Comparison of ENCODE assay signal across 8 mouse cellular contexts in the genomic region with DNA sequence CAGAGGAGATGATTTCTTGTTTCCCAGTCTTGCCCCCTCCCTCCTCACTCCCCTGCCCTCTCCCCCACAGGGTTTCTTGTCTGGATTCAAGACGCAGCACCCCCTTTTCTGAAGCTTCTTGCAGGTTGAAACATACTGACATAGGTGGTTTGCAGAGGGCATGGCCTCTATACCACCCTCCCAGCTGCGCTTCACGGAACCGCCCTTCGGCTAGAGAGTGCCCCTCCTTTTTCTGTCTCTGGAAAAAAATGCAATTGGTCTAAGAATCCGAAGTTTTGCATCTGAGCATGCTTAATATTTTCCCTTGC. TPM values are rescaled to one million over a fixed set of nuclear protein-coding genes. Genes with fewer than 3 reads are reported as not detected.
A peak's percentile ranks its signal among the peaks of the same experiment; 100 is the strongest.
DNase-seq lines count a peak whose midpoint lies in the region; ATAC-seq and TF ChIP-seq lines count a peak whose summit lies in the region.

No protein-coding gene starts in this region.

- no peak for ATAC-seq in heart, embryonic 11.5 days (replicated peaks; ENCODE audit: insufficient number of reproducible peaks, low FRiP score, low TSS enrichment)
- no peak for ATAC-seq in forebrain, embryonic 13.5 days
- no peak for ATAC-seq in liver, embryonic 14.5 days (ENCODE audit: insufficient read depth)
- no peak for ATAC-seq in erythroblast, adult 5-6 weeks (replicated peaks; ENCODE audit: low FRiP score, poor library complexity, severe bottlenecking)

- H3K36me3 ChIP-seq in heart, embryonic 11.5 days (ENCODE audit: control insufficient read depth, insufficient read depth, low read length) = no peaks in the 10 kb centered on the region
- H3K36me3 ChIP-seq in E14TG2a.4 (ENCODE audit: insufficient read depth, low read length) = no peaks in the 10 kb centered on the region
- H3K36me3 ChIP-seq in forebrain, embryonic 13.5 days (ENCODE audit: poor library complexity, severe bottlenecking) = 0 out of 2 replicates have a peak, but pooled peaks cover 5% of the 10 kb centered on the region
- no peaks in the 10 kb centered on the region for H3K36me3 ChIP-seq in liver, embryonic 14.5 days (replicated peaks; ENCODE audit: control insufficient read depth, insufficient read depth, low read depth)

- no peaks in the 10 kb centered on the region for H3K27me3 ChIP-seq in heart, embryonic 11.5 days (ENCODE audit: control insufficient read depth, insufficient read depth, low read length)
- H3K27me3 ChIP-seq in E14TG2a.4 (ENCODE audit: insufficient read depth, low read length) = peaks cover 59% of the 10 kb centered on the region
- H3K27me3 ChIP-seq in forebrain, embryonic 13.5 days = no peaks in the 10 kb centered on the region
- H3K27me3 ChIP-seq in liver, embryonic 14.5 days (ENCODE audit: control insufficient read depth, insufficient read depth, low read length) = peaks cover 54% of the 10 kb centered on the region

- peak overlapping the region; percentile 60 for H3K4me3 ChIP-seq in heart, embryonic 11.5 days (ENCODE audit: low read depth, low read length)
- peak overlapping the region; percentile 80 for H3K4me3 ChIP-seq in E14TG2a.4 (replicated peaks; ENCODE audit: low read length)
- peak overlapping the region; percentile 67 for H3K4me3 ChIP-seq in forebrain, embryonic 13.5 days
- no peak overlapping the region; a peak in 1 of 4 replicates for H3K4me3 ChIP-seq in liver, embryonic 14.5 days (ENCODE audit: insufficient read depth in 1 of 2, low read depth in 2 of 2, low read length in 2 of 2)

- TF ChIP-seq CTCF in E14TG2a.4 (conservative IDR thresholded peaks at IDR 0.05; ENCODE audit: low read length) = no peak
- TF ChIP-seq CTCF in liver, embryonic 14.5 days (IDR thresholded peaks at IDR 0.05; ENCODE audit: low read depth) = no peak

- H3K4me1 ChIP-seq in heart, embryonic 11.5 days (ENCODE audit: control insufficient read depth, insufficient read depth, low read length) = peaks cover 7% of the 10 kb centered on the region; the same call in 1 of the 2 replicates
- peaks cover 19% of the 10 kb centered on the region for H3K4me1 ChIP-seq in E14TG2a.4 (replicated peaks; ENCODE audit: low read depth, low read length)
- peaks cover 55% of the 10 kb centered on the region for H3K4me1 ChIP-seq in forebrain, embryonic 13.5 days
- H3K4me1 ChIP-seq in liver, embryonic 14.5 days (replicated peaks; ENCODE audit: control insufficient read depth in 2 of 2, insufficient read depth in 2 of 2, low read length in 1 of 2) = 0 out of 4 replicates have a peak, but pooled peaks cover 0 to 2% of the 10 kb centered on the region in 2 experiments

- peak overlapping the region; percentile 82 for H3K4me2 ChIP-seq in heart, embryonic 11.5 days
- peak overlapping the region; percentile 77 for H3K4me2 ChIP-seq in forebrain, embryonic 13.5 days
- H3K4me2 ChIP-seq in liver, embryonic 14.5 days (ENCODE audit: low read depth) = peak overlapping the region; percentile 68

- no peak for TF ChIP-seq EP300 in liver, embryonic 14.5 days (IDR thresholded peaks at IDR 0.05; ENCODE audit: low read depth)

- 6% methylated on average over 6 of the region's 6 CpGs for WGBS in heart, embryonic 11.5 days (ENCODE audit: insufficient replicate concordance)
- WGBS in forebrain, embryonic 13.5 days = 1% methylated on average over 6 of the region's 6 CpGs
- WGBS in liver, embryonic 14.5 days (ENCODE audit: insufficient replicate concordance) = 14% methylated on average over 6 of the region's 6 CpGs

- H3K9me3 ChIP-seq in heart, embryonic 11.5 days (replicated peaks; ENCODE audit: control insufficient read depth, low read length) = no peaks in the 10 kb centered on the region
- no peaks in the 10 kb centered on the region for H3K9me3 ChIP-seq in E14TG2a.4 (ENCODE audit: low read length)
- no peaks in the 10 kb centered on the region for H3K9me3 ChIP-seq in forebrain, embryonic 13.5 days (replicated peaks)
- no peaks in the 10 kb centered on the region for H3K9me3 ChIP-seq in liver, embryonic 14.5 days (ENCODE audit: control insufficient read depth, low read length)

- no peak for DNase-seq in heart, adult 9 months (ENCODE audit: low spot score in 2 of 2)
- no peak for DNase-seq in liver, embryonic 14.5 days (ENCODE audit: low read depth in 3 of 3, low spot score in 3 of 3)
- no peak for DNase-seq in frontal cortex, postnatal 25 days (ENCODE audit: low spot score in 2 of 2)
- DNase-seq in lung, postnatal 36 days = no peak

- peak overlapping the region; percentile 93 for H3K27ac ChIP-seq in heart, embryonic 11.5 days (ENCODE audit: low read depth, low read length)
- peak overlapping the region; percentile 99 for H3K27ac ChIP-seq in forebrain, embryonic 13.5 days
- H3K27ac ChIP-seq in liver, embryonic 14.5 days = no peak overlapping the region

- peak overlapping the region; percentile 85 for H3K9ac ChIP-seq in heart, embryonic 11.5 days (ENCODE audit: low read depth, low read length)
- H3K9ac ChIP-seq in forebrain, embryonic 13.5 days = peak overlapping the region; percentile 87
- no peak overlapping the region for H3K9ac ChIP-seq in liver, embryonic 14.5 days (replicated peaks)

RNA-seq across cellular contexts. Expression of gene Cxxc4, which starts 4.4 kb away (rescaled TPM):
- 5.2 TPM in 2 replicates for polyA plus RNA-seq in heart, embryonic 11.5 days (2014; fragmentation: Nextera tagmentation; extraction: Ambion mirVana)
- polyA plus RNA-seq in forebrain, embryonic 13.5 days (2015; fragmentation: Nextera tagmentation; extraction: Ambion mirVana) = 21.1 TPM in 2 replicates
- polyA plus RNA-seq in liver, embryonic 14.5 days (2012; rRNA removed) = 0.09 and 0.10 TPM in 2 replicates
- polyA plus RNA-seq in liver, embryonic 14.5 days (2014; fragmentation: Nextera tagmentation; extraction: Ambion mirVana) = 0.06 and 0.10 TPM in 2 replicates
- total RNA-seq in erythroblast, adult 5-6 weeks (2015; ENCODE audit: low replicate concordance) = not detected in 2 replicates
- total RNA-seq in erythroblast, adult 5-6 weeks (2017; ENCODE audit: low replicate concordance) = not detected in 2 replicates

Comparison
In these comparisons a context has a peak if more than half of its experiments do, and no peak if none do; other contexts are left out.
1. H3K4me3 ChIP-seq: peak in heart, embryonic 11.5 days (single experiment), E14TG2a.4 (single experiment) and forebrain, embryonic 13.5 days (single experiment); none in liver, embryonic 14.5 days (0 of 2).
2. Peak in every context shown above with its lines, with median percentiles within 50 percentile points of each other: H3K4me2 ChIP-seq.